Comparison of ENCODE assay signal across 25 mouse cellular contexts in the genomic region with DNA sequence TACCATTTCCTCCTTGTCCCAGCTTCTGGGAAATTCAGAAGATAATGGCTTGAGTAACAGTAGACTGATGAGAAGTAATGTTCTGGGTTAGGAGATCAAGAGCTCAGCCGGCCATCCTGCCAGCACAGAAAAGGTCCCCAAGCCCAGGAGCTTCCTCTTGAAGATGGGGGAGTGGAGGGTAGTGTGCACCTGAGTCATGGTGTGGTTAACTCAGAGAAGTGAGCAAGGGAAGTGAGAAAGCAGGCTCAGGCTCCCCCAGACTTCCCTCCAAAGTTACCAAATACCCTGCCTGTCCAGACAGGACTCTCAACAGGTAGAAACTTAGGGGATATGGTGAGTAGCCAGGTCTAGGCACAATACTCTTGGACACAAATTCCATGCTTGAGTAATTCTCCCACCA. TPM values are rescaled to one million over a fixed set of nuclear protein-coding genes. Genes with fewer than 3 reads are reported as not detected.
DNase-seq lines count a peak whose midpoint lies in the region; ATAC-seq and TF ChIP-seq lines count a peak whose summit lies in the region.
"Had no signal": no experiment of that assay in that cellular context is flagged by ENCODE, and none has a peak within 500 bp of the region (broad histone marks: within the 10 kb centered on the region; RNA-seq: fewer than 3 reads in every experiment).

No protein-coding gene starts in this region.

- in situ Hi-C loops in CH12.LX (cut with MboI; ENCODE audit: low pct_ligation_motif_present, low pct_unique_long_range_greater_than_20kb, low sequenced_read_pairs), result no loop called here

- H3K27me3 ChIP-seq in CH12.LX (replicated peaks), result no peaks in the 10 kb centered on the region
- no peaks in the 10 kb centered on the region for H3K27me3 ChIP-seq in splenic B cell, adult 2 months (ENCODE audit: control insufficient read depth, insufficient read depth, low read length, poor library complexity, severe bottlenecking)
- H3K27me3 ChIP-seq: forebrain, embryonic 12.5 days; heart, embryonic 15.5 days; liver, embryonic 15.5 days; lung, embryonic 15.5 days; stomach, embryonic 15.5 days had no signal

- H3K36me3 ChIP-seq in CH12.LX (replicated peaks in 1 of 2; ENCODE audit: control insufficient read depth in 1 of 2, insufficient read depth in 1 of 2, low read length in 1 of 2), result no peaks in the 10 kb centered on the region
- H3K36me3 ChIP-seq in splenic B cell, adult 2 months (ENCODE audit: control insufficient read depth, insufficient read depth, low read length, poor library complexity, severe bottlenecking), result no peaks in the 10 kb centered on the region
- H3K36me3 ChIP-seq: liver, embryonic 15.5 days had no signal

- no peaks in the 10 kb centered on the region for H3K79me2 ChIP-seq in CH12.LX (replicated peaks; ENCODE audit: control insufficient read depth, extremely low read depth, insufficient read depth, poor library complexity, severe bottlenecking)

- peaks cover 19 to 67% of the 10 kb centered on the region in 2 experiments for H3K4me1 ChIP-seq in CH12.LX (ENCODE audit: control insufficient read depth in 1 of 2, insufficient read depth in 2 of 2)

- peak; percentile 58 to 64 for DNase-seq in spleen, postnatal 36 days (ENCODE audit: low spot score in 2 of 2)
- DNase-seq in spleen, postnatal 14 days (ENCODE audit: low spot score in 2 of 2), result no peak
- DNase-seq in CH12.LX (ENCODE audit: extremely low read depth), result peak; percentile 62
- peak; percentile 51 for DNase-seq in splenic B cell, adult 2 months (ENCODE audit: low read depth, low spot score)
- no peak for DNase-seq in urinary bladder, postnatal 14 days (ENCODE audit: low spot score)
- no peak for DNase-seq in kidney, postnatal 14 days
- DNase-seq: adrenal gland, postnatal 14 days; cerebellum, adult 9-10 months; gastrocnemius, postnatal 36 days; heart, postnatal 36 days; kidney, adult 2 months; kidney, postnatal 10 days; liver; lung, postnatal 36 days; right cerebral cortex, postnatal 14 days had no signal

- TF ChIP-seq RAD21 in CH12.LX (IDR thresholded peaks at IDR 0.05; ENCODE audit: low read depth, low read length), result no peak

- H3K4me3 ChIP-seq in CH12.LX (replicated peaks in 1 of 3; ENCODE audit: low read depth in 2 of 3, low read length in 2 of 3, poor library complexity in 1 of 3), result no peak overlapping the region
- H3K4me3 ChIP-seq: forebrain, embryonic 12.5 days; heart, embryonic 15.5 days; limb, embryonic 10.5 days; liver, embryonic 15.5 days; lung, embryonic 15.5 days; stomach, embryonic 15.5 days had no signal

- TF ChIP-seq EP300 in CH12.LX (IDR thresholded peaks at IDR 0.05; ENCODE audit: low read length), result peak; percentile 88

- TF ChIP-seq POLR2A in CH12.LX (IDR thresholded peaks at IDR 0.05; ENCODE audit: low read depth, low read length), result no peak

- no peak overlapping the region for H3K27ac ChIP-seq in CH12.LX (ENCODE audit: insufficient read depth, low read depth)
- H3K27ac ChIP-seq: forebrain, embryonic 12.5 days; heart, embryonic 15.5 days; hindbrain, embryonic 14.5 days; limb, embryonic 10.5 days; liver, embryonic 15.5 days; lung, embryonic 15.5 days; stomach, embryonic 15.5 days had no signal

- H3K9me3 ChIP-seq in CH12.LX (replicated peaks; ENCODE audit: low read length), result peaks cover 8% of the 10 kb centered on the region
- H3K9me3 ChIP-seq: forebrain, embryonic 12.5 days; heart, embryonic 15.5 days; liver, embryonic 15.5 days; lung, embryonic 15.5 days; stomach, embryonic 15.5 days had no signal

- ATAC-seq in hematopoietic stem cell, adult 5-6 weeks (replicated peaks in 1 of 2; ENCODE audit: insufficient read depth in 1 of 2, low FRiP score in 2 of 2, low TSS enrichment in 1 of 2, low read depth in 1 of 2, poor library complexity in 2 of 2, severe bottlenecking in 2 of 2), result peak; percentile 83 to 90
- ATAC-seq: inflammation-experienced regulatory T-cells, adult 6 months had no signal

- TF ChIP-seq CTCF in CH12.LX (conservative IDR thresholded peaks at IDR 0.05 in 1 of 2, IDR thresholded peaks at IDR 0.05 in 1 of 2; ENCODE audit: low read depth in 2 of 2, low read length in 2 of 2), result no peak

- dilution Hi-C loops in CH12.LX (cut with MboI; ENCODE audit: extremely low pct_ligation_motif_present, extremely low pct_unique_long_range_greater_than_20kb, low sequenced_read_pairs), result no loop called here

- no peak overlapping the region for H3K4me2 ChIP-seq in CH12.LX (ENCODE audit: insufficient read depth, low read depth, poor library complexity, severe bottlenecking)
- H3K4me2 ChIP-seq: forebrain, embryonic 12.5 days; heart, embryonic 15.5 days; hindbrain, embryonic 14.5 days; liver, embryonic 15.5 days; lung, embryonic 15.5 days; midbrain, embryonic 11.5 days; stomach, embryonic 15.5 days had no signal

- no peak overlapping the region for H3K9ac ChIP-seq in CH12.LX (ENCODE audit: insufficient read depth, low read depth)
- H3K9ac ChIP-seq: forebrain, embryonic 12.5 days; heart, embryonic 15.5 days; hindbrain, embryonic 14.5 days; liver, embryonic 15.5 days; lung, embryonic 15.5 days; stomach, embryonic 15.5 days had no signal

TF ChIP-seq in CH12.LX, 34 proteins besides CTCF, POLR2A, EP300 and RAD21:
- no peak for TF ChIP-seq NELFE (IDR thresholded peaks at IDR 0.05; ENCODE audit: low read depth, low read length)
- 0 out of 2 replicates have a peak, but pooled peaks have one; percentile 20 for TF ChIP-seq JUND (conservative IDR thresholded peaks at IDR 0.05; ENCODE audit: low read depth, low read length)
- no peak for TF ChIP-seq RCOR1 (conservative IDR thresholded peaks at IDR 0.05; ENCODE audit: low read depth, low read length)
- no peak for TF ChIP-seq PAX5 (IDR thresholded peaks at IDR 0.05; ENCODE audit: low read length)
- TF ChIP-seq MAZ (IDR thresholded peaks at IDR 0.05; ENCODE audit: low read depth, low read length), result no peak
- TF ChIP-seq TCF12 (IDR thresholded peaks at IDR 0.05; ENCODE audit: low read depth, low read length), result 0 out of 2 replicates have a peak, but pooled peaks have one; percentile 46
- TF ChIP-seq ELF1 (IDR thresholded peaks at IDR 0.05; ENCODE audit: low read depth, low read length), result no peak
- no peak for TF ChIP-seq MAFK (IDR thresholded peaks at IDR 0.05; ENCODE audit: insufficient replicate concordance, low read length)
- no peak for TF ChIP-seq NRF1 (IDR thresholded peaks at IDR 0.05; ENCODE audit: low read depth, low read length)
- TF ChIP-seq E2F4 (IDR thresholded peaks at IDR 0.05; ENCODE audit: insufficient replicate concordance, low read depth, low read length), result no peak
- peak; percentile 59; the same call in 1 of the 2 replicates for TF ChIP-seq MXI1 (IDR thresholded peaks at IDR 0.05; ENCODE audit: low read depth, low read length)
- peak; percentile 84 for TF ChIP-seq IRF4 (IDR thresholded peaks at IDR 0.05; ENCODE audit: low read depth, low read length)
- TF ChIP-seq MYC (IDR thresholded peaks at IDR 0.05; ENCODE audit: low read depth, low read length), result no peak
- TF ChIP-seq ZC3H11A (IDR thresholded peaks at IDR 0.05; ENCODE audit: low read depth, low read length), result no peak
- peak; percentile 56; the same call in 1 of the 2 replicates for TF ChIP-seq BHLHE40 (IDR thresholded peaks at IDR 0.05; ENCODE audit: low read depth, low read length)
- TF ChIP-seq JUN (IDR thresholded peaks at IDR 0.05; ENCODE audit: insufficient read depth, low read depth, low read length), result no peak
- TF ChIP-seq CHD2 (IDR thresholded peaks at IDR 0.05; ENCODE audit: low read length), result peak; percentile 45; the same call in 1 of the 2 replicates
- no peak for TF ChIP-seq GABPA (IDR thresholded peaks at IDR 0.05; ENCODE audit: insufficient replicate concordance, low read depth, low read length)
- TF ChIP-seq ZMIZ1 (IDR thresholded peaks at IDR 0.05; ENCODE audit: low read depth, low read length), result no peak

RNA-seq across cellular contexts. Expression of gene Actn1, which starts 24.9 kb away (rescaled TPM):
- 4.9 and 5.5 TPM in 2 replicates for total RNA-seq in CH12.LX (2012; rRNA removed)
- 2.4 and 2.7 TPM in 2 replicates for total RNA-seq in CH12.LX (2014; rRNA removed)
- polyA plus RNA-seq in CH12.LX (2012; ENCODE audit: insufficient read length, low read depth), result 10.9 and 13.2 TPM in 2 replicates
- 19.7 and 33.1 TPM in 2 replicates for total RNA-seq in hematopoietic stem cell, adult 5-6 weeks (2017)

Comparison
In these comparisons a context has a peak if more than half of its experiments do, and no peak if none do; other contexts are left out.
1. DNase-seq: peak in spleen, postnatal 36 days (2 of 2), CH12.LX (single experiment) and splenic B cell, adult 2 months (single experiment); none in spleen, postnatal 14 days (0 of 2), urinary bladder, postnatal 14 days (single experiment) and kidney, postnatal 14 days (single experiment).